Mouse (Mus musculus): ENCODE results near the gene Dcbld1.

DNA sequence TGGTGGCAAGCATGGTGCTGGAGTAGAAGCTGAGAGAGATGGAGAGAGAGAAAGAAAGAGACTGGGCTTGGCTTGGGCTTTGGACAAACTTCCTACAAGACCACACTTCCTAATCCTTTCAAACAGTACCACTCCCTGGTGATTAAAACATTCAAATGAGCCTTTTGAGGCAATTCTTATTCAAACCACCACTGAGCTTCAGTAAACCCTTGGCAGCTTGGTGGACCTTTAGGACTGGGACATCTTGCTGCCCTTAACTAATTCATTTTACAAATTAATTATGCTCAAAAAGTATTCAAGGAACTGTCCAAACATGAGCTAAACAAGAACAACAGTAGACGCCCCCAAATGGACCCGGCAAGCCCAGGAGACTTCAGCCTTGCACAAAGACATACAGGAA lies 62.5 kb downstream of the Dcbld1 start:
- TF ChIP-seq GATA1 (IDR thresholded peaks at IDR 0.05; ENCODE audit: borderline replicate concordance, low read length) (no peak), FLI1 (IDR thresholded peaks at IDR 0.05; ENCODE audit: low read length) (no peak)

Measured in megakaryocyte, embryonic 14.5 days (primary cell).